Mouse (Mus musculus) sigmoid colon, adult 10 weeks (tissue): ENCODE results near the gene Pnma3. TPM values are rescaled to one million over a fixed set of nuclear protein-coding genes. Genes with fewer than 3 reads are reported as not detected.

Experiments
- polyA plus RNA-seq: library from polyadenylated mRNA; stranded (reverse); fragments of 350-450 nt; fragmentation: Illumina TruSeq; extraction: RNeasy Lipid Tissue Mini Kit (QIAGEN cat#74804); gene quantifications from one replicate; pipeline ENCODE4 v1.2.3, GENCODE M21; 2014; ENCODE audit warnings: low read depth, low replicate concordance

Pnma3 gene
- polyA plus RNA-seq: not detected

GRCm38 (mm10) chrX:73064415-73064793, at the start of gene Pnma3:
Gene Pnma3, plus strand, starts transcription at chrX:73064787.

GRCm38 (mm10) chrX:73037003-73037402, 27.6 kb upstream of the Pnma3 start, which contains the start of gene Pnma5:
Gene Pnma5, minus strand, starts transcription at chrX:73037103.

GRCm38 (mm10) chrX:73082267-73083055, 17.9 kb downstream of the Pnma3 start, which contains the start of gene Xlr4a:
Gene Xlr4a, minus strand, starts transcription at chrX:73082478.

GRCm38 (mm10) chrX:73096941-73097508, 32.4 kb downstream of the Pnma3 start, which contains the start of gene Xlr3a:
Gene Xlr3a, minus strand, starts transcription at chrX:73097095.

GRCm38 (mm10) chrX:73116747-73117146, 52.2 kb downstream of the Pnma3 start, which contains the start of gene Gm14685:
Gene Gm14685, plus strand, starts transcription at chrX:73117047.

Other genes with a start within 250 kb of the Pnma3 start
- gene Gabrq, start 239.6 kb upstream of the Pnma3 start, polyA plus RNA-seq: not detected
- gene Cetn2, start 146.4 kb upstream of the Pnma3 start, polyA plus RNA-seq: 105 TPM
- 60.8 TPM for gene Nsdhl, start 146.2 kb upstream of the Pnma3 start, polyA plus RNA-seq
- 2.4 TPM for gene Zfp185, start 77.4 kb upstream of the Pnma3 start, polyA plus RNA-seq
- not detected for gene Pnma5, start 27.7 kb upstream of the Pnma3 start, polyA plus RNA-seq
- gene Xlr4a, start 17.7 kb downstream of the Pnma3 start, polyA plus RNA-seq: 6.8 TPM
- 36.3 TPM for gene Xlr3a, start 32.3 kb downstream of the Pnma3 start, polyA plus RNA-seq
- not detected for gene Gm14685, start 52.3 kb downstream of the Pnma3 start, polyA plus RNA-seq
- gene Xlr5b, start 84.0 kb downstream of the Pnma3 start, polyA plus RNA-seq: not detected
- gene DXBay18, start 84.7 kb downstream of the Pnma3 start, polyA plus RNA-seq: not detected
- not detected for gene Spin2d, start 112.2 kb downstream of the Pnma3 start, polyA plus RNA-seq
- gene Xlr3b, start 127.4 kb downstream of the Pnma3 start, polyA plus RNA-seq: 9.8 TPM
- gene Xlr4b, start 149.5 kb downstream of the Pnma3 start, polyA plus RNA-seq: 12.9 TPM
- 10.1 TPM for gene F8a, start 163.5 kb downstream of the Pnma3 start, polyA plus RNA-seq
- 5.4 TPM for gene Xlr4c, start 178.3 kb downstream of the Pnma3 start, polyA plus RNA-seq
- gene Xlr3c, start 200.6 kb downstream of the Pnma3 start, polyA plus RNA-seq: not detected
- gene Xlr5a, start 228.2 kb downstream of the Pnma3 start, polyA plus RNA-seq: not detected
- gene Xlr5c, start 228.2 kb downstream of the Pnma3 start, polyA plus RNA-seq: not detected